Mouse (Mus musculus) liver, embryonic 14.5 days (tissue): ENCODE measurements around the gene Pfdn6.

Experiments
- CTCF ChIP-seq: IDR thresholded peaks from 2 replicates; pipeline ENCODE4 v1.5.1; 2016; ENCODE audit warnings: antibody characterized with exemption, low read depth, control low read depth
- EP300 ChIP-seq: IDR thresholded peaks from 2 replicates; pipeline ENCODE4 v1.6.1; 2016; ENCODE audit warnings: antibody characterized with exemption, low read depth

DNA sequence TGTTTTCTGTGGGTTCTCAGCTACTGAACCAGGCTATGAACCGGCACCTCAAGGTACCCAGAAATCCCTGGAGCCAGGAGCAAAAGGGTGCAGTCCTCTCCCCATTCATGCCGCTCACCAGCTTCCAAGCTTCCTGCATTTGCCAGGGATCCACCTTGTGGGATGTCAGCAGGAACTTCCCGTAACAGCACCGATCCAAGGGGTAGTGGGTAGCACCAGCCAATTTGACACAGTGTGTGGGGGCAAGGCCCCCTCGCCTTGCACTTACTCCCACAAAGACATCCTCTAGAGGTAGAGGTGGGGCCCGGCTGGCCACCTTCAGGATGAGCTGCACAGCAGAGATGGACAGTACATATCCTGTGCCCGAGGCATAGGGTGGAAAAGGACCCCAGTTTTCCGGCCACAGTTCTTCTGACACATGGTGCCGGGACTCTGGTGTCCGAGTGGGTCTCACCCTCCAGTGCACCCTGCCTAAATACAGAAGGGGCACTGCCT lies 10.0 kb upstream of the Pfdn6 start:
- no peak for TF ChIP-seq CTCF
- no peak for TF ChIP-seq EP300
